Mouse (Mus musculus) heart, postnatal 25 days (tissue): ENCODE data around the gene Dut. TPM values are rescaled to one million over a fixed set of nuclear protein-coding genes. Genes with fewer than 3 reads are reported as not detected.
"Not testable (repeated sequence)": the region's sequence is repeated elsewhere in the genome, so short reads cannot be mapped to it uniquely, and the experiment has no call there.

Experiments
- DNase-seq: peaks from one replicate; pipeline ENCODE4 v3.0.0; 2022; ENCODE audit warnings: low spot score
- intact Hi-C: fragments of 180-260 bp; cut with DNase I; formaldehyde crosslinking; loops from one replicate; pipeline ENCODE4 v1.15.1; 2025
- total RNA-seq, 2 experiments: library from RNA; stranded (reverse); gene quantifications; 2 replicates each; pipeline ENCODE4 v1.2.3; 2021

Dut gene
- total RNA-seq, 2 experiments from 2014 or later = 28.7 to 29.8 TPM

GRCm38 (mm10) chr2:125252275-125252674 lies 5.3 kb downstream of the Dut start:
- DNase-seq = no peak
- intact Hi-C loops = no loop called here

GRCm38 (mm10) chr2:125253699-125254098 lies 6.7 kb downstream of the Dut start:
- intact Hi-C loops = no loop called here
- no peak for DNase-seq

- intact Hi-C loops = no loop called here
- DNase-seq = no peak
Measured at GRCm38 (mm10) chr2:125254630-125255029, 7.6 kb downstream of the Dut start.

- intact Hi-C loops = no loop called here
- DNase-seq = no peak
Measured at GRCm38 (mm10) chr2:125255886-125256285, 8.9 kb downstream of the Dut start.

GRCm38 (mm10) chr2:125259230-125260120 lies 12.5 kb downstream of the Dut start:
- DNase-seq = no peak
- intact Hi-C loops = loop anchor here (2.0 to 5.0 kb wide), 3 partner anchors 43 to 468 kb away; no protein-coding TSS in a partner anchor

GRCm38 (mm10) chr2:125260326-125260725 lies 13.3 kb downstream of the Dut start:
- intact Hi-C loops = loop anchor here (5.0 kb wide), 2 partner anchors 42 to 467 kb away; no protein-coding TSS in a partner anchor
- no peak for DNase-seq

GRCm38 (mm10) chr2:125263056-125263455 lies 16.1 kb downstream of the Dut start:
- intact Hi-C loops = loop anchor here (5.0 kb wide), 2 partner anchors 39 to 464 kb away; no protein-coding TSS in a partner anchor
- no peak for DNase-seq

GRCm38 (mm10) chr2:125263753-125264152 lies 16.8 kb downstream of the Dut start:
- DNase-seq = no peak

GRCm38 (mm10) chr2:125268876-125269275 lies 21.9 kb downstream of the Dut start:
- intact Hi-C loops = no loop called here
- no peak for DNase-seq

More at GRCm38 (mm10) chr2:125263753-125264152, 16.8 kb downstream of the Dut start:
- intact Hi-C loops = loop anchor here (5.0 kb wide), 2 partner anchors 39 to 464 kb away; no protein-coding TSS in a partner anchor

- intact Hi-C loops = no loop called here
- no peak for DNase-seq
Measured at GRCm38 (mm10) chr2:125275617-125276016, 28.6 kb downstream of the Dut start.

GRCm38 (mm10) chr2:125276692-125277091 lies 29.7 kb downstream of the Dut start:
- intact Hi-C loops = no loop called here
- no peak for DNase-seq

- peak; percentile 30 for DNase-seq
- intact Hi-C loops = no loop called here
Measured at GRCm38 (mm10) chr2:125278474-125278873, 31.5 kb downstream of the Dut start.

GRCm38 (mm10) chr2:125279995-125280394 lies 33.0 kb downstream of the Dut start:
- DNase-seq, intact Hi-C loops: not testable (repeated sequence)

- intact Hi-C loops = no loop called here
Measured at GRCm38 (mm10) chr2:125282334-125283206, 35.6 kb downstream of the Dut start.

GRCm38 (mm10) chr2:125285777-125286176 lies 38.8 kb downstream of the Dut start:
- intact Hi-C loops = no loop called here
- no peak for DNase-seq

More at GRCm38 (mm10) chr2:125282334-125283206, 35.6 kb downstream of the Dut start:
- no peak for DNase-seq

GRCm38 (mm10) chr2:125290197-125290965 lies 43.4 kb downstream of the Dut start:
- no peak for DNase-seq

GRCm38 (mm10) chr2:125291101-125291500 lies 44.1 kb downstream of the Dut start:
- no peak for DNase-seq
- intact Hi-C loops = no loop called here

More at GRCm38 (mm10) chr2:125290197-125290965, 43.4 kb downstream of the Dut start:
- intact Hi-C loops = no loop called here

- DNase-seq = no peak
- intact Hi-C loops = no loop called here
Measured at GRCm38 (mm10) chr2:125292616-125293015, 45.6 kb downstream of the Dut start.

GRCm38 (mm10) chr2:125293969-125294491 lies 47.0 kb downstream of the Dut start:
- intact Hi-C loops = no loop called here
- no peak for DNase-seq
